Mouse (Mus musculus): Measurements from ENCODE around the gene Adcy5. TPM values are rescaled to one million over a fixed set of nuclear protein-coding genes. Genes with fewer than 3 reads are reported as not detected.

The Adcy5 gene
- polyA plus RNA-seq, 1 experiment from 2014 or later = 5.4 TPM

DNA sequence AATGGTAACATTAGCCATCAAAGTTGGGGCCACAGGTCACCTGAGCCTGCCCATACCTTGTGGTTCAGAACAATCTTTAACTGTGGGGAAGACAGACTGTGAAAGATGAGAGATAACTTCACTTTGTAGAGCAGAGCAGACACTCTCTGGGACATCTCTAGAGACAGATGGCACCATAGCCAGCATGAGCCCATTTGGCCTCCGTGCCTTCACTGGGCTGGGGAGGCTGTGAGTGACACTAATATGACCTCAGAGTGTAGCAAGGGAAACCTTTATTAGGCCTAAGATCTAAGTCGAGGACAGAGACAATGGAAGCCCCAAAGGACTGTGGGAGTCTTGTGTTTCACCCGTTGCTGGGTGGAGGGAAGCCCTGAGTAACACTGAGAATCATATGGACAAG lies 92.7 kb downstream of the Adcy5 start:
- WGBS = 44% methylated on average over 3 of the region's 3 CpGs
- no peak for ATAC-seq (replicated peaks)

GRCm38 (mm10) chr16:35248825-35249224 lies 94.1 kb downstream of the Adcy5 start:
- Histone ChIP-seq H3K4me3 (no peak overlapping the region), H3K9ac (replicated peaks) (no peak overlapping the region), H3K9me3 (no peaks in the 10 kb centered on the region), H3K4me2 (replicated peaks) (no peak overlapping the region), H3K4me1 (peaks cover 10% of the 10 kb centered on the region), H3K36me3 (no peaks in the 10 kb centered on the region), H3K27ac (replicated peaks) (no peak overlapping the region), H3K27me3 (no peaks in the 10 kb centered on the region)
- ATAC-seq (replicated peaks) = 0 out of 2 replicates have a peak, but pooled peaks have one; percentile 35
- WGBS = 36% methylated on average over 9 of the region's 9 CpGs

More for the DNA sequence above, 92.7 kb downstream of the Adcy5 start:
- H3K4me2 ChIP-seq (replicated peaks) = no peak overlapping the region
- H3K27ac ChIP-seq (replicated peaks) = no peak overlapping the region
- H3K27me3 ChIP-seq = no peaks in the 10 kb centered on the region
- H3K4me3 ChIP-seq = no peak overlapping the region
- no peaks in the 10 kb centered on the region for H3K9me3 ChIP-seq
- no peak overlapping the region for H3K9ac ChIP-seq (replicated peaks)
- H3K36me3 ChIP-seq = no peaks in the 10 kb centered on the region
- H3K4me1 ChIP-seq = peaks cover 8% of the 10 kb centered on the region

GRCm38 (mm10) chr16:35249763-35250162 lies 95.1 kb downstream of the Adcy5 start:
- Histone ChIP-seq H3K36me3 (no peaks in the 10 kb centered on the region), H3K4me2 (replicated peaks) (no peak overlapping the region), H3K27ac (replicated peaks) (no peak overlapping the region), H3K9ac (replicated peaks) (no peak overlapping the region), H3K27me3 (no peaks in the 10 kb centered on the region), H3K4me3 (no peak overlapping the region), H3K4me1 (peaks cover 10% of the 10 kb centered on the region), H3K9me3 (no peaks in the 10 kb centered on the region)
- WGBS = 89% methylated on average over 6 of the region's 6 CpGs
- ATAC-seq (replicated peaks) = no peak

GRCm38 (mm10) chr16:35251690-35252089 lies 97.0 kb downstream of the Adcy5 start:
- no peaks in the 10 kb centered on the region for H3K27me3 ChIP-seq
- H3K4me3 ChIP-seq = no peak overlapping the region
- H3K9ac ChIP-seq (replicated peaks) = no peak overlapping the region
- no peak overlapping the region for H3K27ac ChIP-seq (replicated peaks)
- 81% methylated on average over 6 of the region's 6 CpGs for WGBS
- H3K36me3 ChIP-seq = no peaks in the 10 kb centered on the region
- no peaks in the 10 kb centered on the region for H3K9me3 ChIP-seq
- no peak overlapping the region for H3K4me2 ChIP-seq (replicated peaks)
- H3K4me1 ChIP-seq = peaks cover 10% of the 10 kb centered on the region
- ATAC-seq (replicated peaks) = no peak

GRCm38 (mm10) chr16:35252967-35253366 lies 98.3 kb downstream of the Adcy5 start:
- Histone ChIP-seq H3K27ac (replicated peaks) (no peak overlapping the region), H3K9ac (replicated peaks) (no peak overlapping the region), H3K27me3 (no peaks in the 10 kb centered on the region), H3K4me2 (replicated peaks) (no peak overlapping the region), H3K9me3 (no peaks in the 10 kb centered on the region), H3K36me3 (no peaks in the 10 kb centered on the region), H3K4me1 (peaks cover 10% of the 10 kb centered on the region), H3K4me3 (no peak overlapping the region)
- ATAC-seq (replicated peaks) = no peak; the same call in 1 of the 2 replicates
- 46% methylated on average over 6 of the region's 6 CpGs for WGBS

GRCm38 (mm10) chr16:35255981-35256380 lies 101.3 kb downstream of the Adcy5 start:
- Histone ChIP-seq H3K4me1 (peaks cover 2% of the 10 kb centered on the region; the same call in 1 of the 2 replicates), H3K27me3 (no peaks in the 10 kb centered on the region), H3K4me2 (replicated peaks) (no peak overlapping the region), H3K9me3 (no peaks in the 10 kb centered on the region), H3K36me3 (no peaks in the 10 kb centered on the region), H3K27ac (replicated peaks) (no peak overlapping the region), H3K9ac (replicated peaks) (no peak overlapping the region), H3K4me3 (no peak overlapping the region)
- ATAC-seq (replicated peaks) = no peak
- 79% methylated on average over 11 of the region's 11 CpGs for WGBS

DNA sequence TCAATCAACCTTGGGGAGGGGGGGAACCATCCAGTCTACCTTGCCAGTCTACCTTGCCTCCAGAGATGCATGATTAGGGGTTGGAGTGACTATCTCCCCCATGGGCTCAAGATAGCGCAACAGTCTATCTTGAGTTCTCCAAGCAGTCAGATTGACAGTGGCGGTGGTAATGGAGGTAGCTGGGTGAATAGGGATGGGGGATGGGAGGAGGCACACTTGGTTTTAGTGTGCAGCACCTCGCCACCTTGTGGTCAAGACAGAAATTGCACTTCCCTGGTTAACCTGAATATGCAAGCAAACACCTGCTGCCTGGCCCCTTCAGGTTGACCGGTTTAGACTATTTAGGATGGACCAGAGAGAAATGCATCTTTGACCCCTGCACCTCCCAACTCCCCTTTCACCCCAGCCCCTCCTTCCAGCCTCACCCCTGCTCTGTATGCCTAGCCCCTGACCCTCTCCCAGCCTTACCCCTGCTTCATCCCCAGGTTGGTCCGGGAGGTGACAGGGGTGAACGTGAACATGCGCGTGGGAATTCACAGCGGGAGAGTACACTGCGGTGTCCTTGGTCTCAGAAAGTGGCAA lies 115.8 kb downstream of the Adcy5 start:
- Histone ChIP-seq H3K9me3 (no peaks in the 10 kb centered on the region), H3K4me2 (replicated peaks) (no peak overlapping the region), H3K9ac (replicated peaks) (no peak overlapping the region), H3K27ac (replicated peaks) (0 out of 2 replicates have a peak overlapping the region, but pooled peaks have one; percentile 13), H3K4me3 (no peak overlapping the region), H3K36me3 (no peaks in the 10 kb centered on the region; the same call in 1 of the 2 replicates), H3K27me3 (no peaks in the 10 kb centered on the region), H3K4me1 (peaks cover 5% of the 10 kb centered on the region)
- 37% methylated on average over 10 of the region's 10 CpGs for WGBS
- peak; percentile 51 for ATAC-seq (replicated peaks)

DNA sequence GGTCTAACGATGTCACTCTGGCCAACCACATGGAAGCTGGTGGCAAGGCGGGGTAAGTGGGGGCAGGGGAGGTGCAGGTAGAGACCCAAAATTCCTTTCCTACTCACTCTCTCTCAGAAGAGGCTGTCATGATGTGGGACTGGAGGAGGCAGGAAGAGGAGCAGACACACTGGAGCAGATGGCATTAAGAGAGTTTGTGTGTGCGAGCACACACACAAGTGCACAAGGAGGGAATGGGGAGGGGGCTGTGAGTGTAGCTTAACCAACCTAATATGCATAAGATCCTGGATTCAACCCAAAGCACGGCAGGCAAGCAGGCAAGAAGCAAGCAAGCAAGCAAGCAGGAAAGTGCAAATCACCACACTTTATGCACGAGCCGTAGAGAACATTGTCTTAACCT lies 116.3 kb downstream of the Adcy5 start:
- H3K4me1 ChIP-seq = peaks cover 5% of the 10 kb centered on the region
- no peaks in the 10 kb centered on the region; the same call in 1 of the 2 replicates for H3K36me3 ChIP-seq
- H3K27ac ChIP-seq (replicated peaks) = 0 out of 2 replicates have a peak overlapping the region, but pooled peaks have one; percentile 13
- no peak overlapping the region for H3K4me2 ChIP-seq (replicated peaks)
- WGBS = 58% methylated on average over 6 of the region's 6 CpGs
- no peak overlapping the region for H3K4me3 ChIP-seq
- H3K9me3 ChIP-seq = no peaks in the 10 kb centered on the region
- H3K27me3 ChIP-seq = no peaks in the 10 kb centered on the region
- no peak overlapping the region for H3K9ac ChIP-seq (replicated peaks)
- peak; percentile 65 for ATAC-seq (replicated peaks)

DNA sequence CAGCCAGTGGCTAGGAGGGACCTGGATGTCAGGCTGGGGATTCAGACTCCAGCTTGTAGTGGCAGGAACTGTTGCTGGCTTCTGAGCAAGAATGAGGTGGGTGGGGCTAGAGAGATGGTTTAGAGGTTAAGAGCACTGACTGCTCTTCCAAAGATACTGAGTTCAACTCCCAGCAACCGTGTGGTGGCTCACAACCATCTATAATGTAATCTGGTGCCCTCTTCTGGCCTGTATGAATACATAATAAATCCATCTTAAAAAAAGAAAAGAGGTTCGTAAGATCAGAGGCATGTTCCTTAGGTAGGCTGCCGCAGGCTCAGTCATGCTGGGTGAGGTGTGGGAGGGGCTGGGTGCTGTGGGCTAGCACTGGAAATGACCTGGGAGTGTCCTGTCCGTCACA lies 116.9 kb downstream of the Adcy5 start:
- peak; percentile 36; the same call in 1 of the 2 replicates for ATAC-seq (replicated peaks)
- 54% methylated on average over 4 of the region's 4 CpGs for WGBS
- Histone ChIP-seq H3K9me3 (no peaks in the 10 kb centered on the region), H3K27me3 (no peaks in the 10 kb centered on the region), H3K36me3 (no peaks in the 10 kb centered on the region; the same call in 1 of the 2 replicates), H3K27ac (replicated peaks) (no peak overlapping the region), H3K4me3 (no peak overlapping the region), H3K9ac (replicated peaks) (no peak overlapping the region), H3K4me2 (replicated peaks) (no peak overlapping the region), H3K4me1 (peaks cover 5% of the 10 kb centered on the region)

DNA sequence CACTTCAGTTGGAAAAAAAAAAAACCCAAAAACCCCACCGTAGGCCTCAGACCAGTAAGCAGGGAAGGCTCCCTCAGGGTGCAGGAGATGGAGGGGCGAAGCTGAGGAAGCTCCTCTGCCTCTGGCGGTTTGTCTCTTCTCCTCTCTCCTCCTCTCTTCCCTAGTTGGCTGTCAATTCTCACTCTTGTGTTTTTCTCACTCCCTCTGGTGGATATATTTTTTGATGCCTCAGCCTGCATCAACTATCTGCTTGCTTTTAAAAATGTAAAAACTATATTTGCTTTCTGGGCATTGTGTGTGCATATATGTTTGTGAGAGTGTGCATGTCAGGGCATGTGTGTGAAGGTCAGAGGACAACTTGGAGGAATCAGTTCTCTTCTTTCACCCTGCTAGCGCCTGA lies 117.7 kb downstream of the Adcy5 start:
- ATAC-seq (replicated peaks) = no peak

GRCm38 (mm10) chr16:35278166-35278565 lies 123.5 kb downstream of the Adcy5 start:
- Histone ChIP-seq H3K4me1 (no peaks in the 10 kb centered on the region), H3K36me3 (no peaks in the 10 kb centered on the region; the same call in 1 of the 2 replicates), H3K4me3 (no peak overlapping the region), H3K27ac (replicated peaks) (no peak overlapping the region), H3K9ac (replicated peaks) (no peak overlapping the region), H3K4me2 (replicated peaks) (no peak overlapping the region), H3K9me3 (no peaks in the 10 kb centered on the region), H3K27me3 (no peaks in the 10 kb centered on the region)
- WGBS = 82% methylated on average over 6 of the region's 6 CpGs
- no peak for ATAC-seq (replicated peaks)

More for the DNA sequence above, 117.7 kb downstream of the Adcy5 start:
- Histone ChIP-seq H3K4me3 (no peak overlapping the region), H3K27me3 (no peaks in the 10 kb centered on the region), H3K9ac (replicated peaks) (no peak overlapping the region), H3K36me3 (no peaks in the 10 kb centered on the region; the same call in 1 of the 2 replicates), H3K4me1 (peaks cover 5% of the 10 kb centered on the region), H3K9me3 (no peaks in the 10 kb centered on the region), H3K4me2 (replicated peaks) (no peak overlapping the region), H3K27ac (replicated peaks) (no peak overlapping the region)
- 33% methylated on average over 4 of the region's 4 CpGs for WGBS

DNA sequence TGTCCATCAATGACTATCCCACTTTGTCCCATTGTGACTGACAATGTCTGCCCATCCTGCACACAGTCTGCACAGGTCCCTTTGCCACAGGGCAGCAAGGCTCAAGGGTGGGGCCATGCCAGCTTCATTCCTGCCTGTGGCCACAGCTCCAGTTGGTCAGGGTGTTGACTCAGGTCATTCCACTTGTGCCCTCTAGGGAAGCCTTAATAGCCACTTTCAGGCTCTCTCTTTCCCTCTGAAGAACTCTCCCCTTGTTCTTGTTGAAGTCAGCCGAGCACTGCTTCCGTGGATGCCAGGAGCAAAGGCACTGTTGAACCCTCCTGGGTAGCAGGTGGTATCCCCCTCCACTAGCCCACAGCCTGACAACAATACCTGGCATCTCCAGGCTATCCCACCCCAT lies 127.8 kb downstream of the Adcy5 start:
- Histone ChIP-seq H3K27ac (replicated peaks) (no peak overlapping the region), H3K36me3 (peaks cover 7% of the 10 kb centered on the region; the same call in 1 of the 2 replicates), H3K4me2 (replicated peaks) (no peak overlapping the region), H3K27me3 (no peaks in the 10 kb centered on the region), H3K4me3 (no peak overlapping the region), H3K9ac (replicated peaks) (no peak overlapping the region), H3K4me1 (no peaks in the 10 kb centered on the region), H3K9me3 (no peaks in the 10 kb centered on the region)
- 89% methylated on average over 2 of the region's 2 CpGs for WGBS
- ATAC-seq (replicated peaks) = no peak

DNA sequence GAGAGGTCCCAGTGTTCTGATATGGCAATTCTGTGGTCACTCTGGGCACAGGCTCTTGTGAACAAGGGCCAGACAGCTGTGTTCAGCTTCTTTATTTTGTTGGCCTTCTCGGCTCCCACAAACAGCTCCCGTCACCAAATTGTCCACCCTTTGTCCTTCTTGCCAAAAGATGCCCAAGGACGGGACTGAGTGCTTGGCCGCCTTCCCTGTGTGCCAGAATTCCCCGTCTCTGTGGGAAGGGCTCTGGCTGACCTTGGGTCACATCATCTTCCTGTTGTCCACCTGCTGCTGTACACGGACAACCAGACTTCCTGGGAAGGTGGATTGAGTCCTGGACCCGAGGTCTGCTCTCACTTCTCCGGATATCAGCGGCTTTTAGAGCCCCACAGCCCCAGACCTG lies 131.1 kb downstream of the Adcy5 start:
- 81% methylated on average over 9 of the region's 9 CpGs for WGBS
- H3K4me2 ChIP-seq (replicated peaks) = no peak overlapping the region
- peaks cover 7% of the 10 kb centered on the region; the same call in 1 of the 2 replicates for H3K36me3 ChIP-seq
- no peaks in the 10 kb centered on the region for H3K27me3 ChIP-seq
- no peaks in the 10 kb centered on the region for H3K9me3 ChIP-seq
- no peak overlapping the region for H3K27ac ChIP-seq (replicated peaks)
- no peaks in the 10 kb centered on the region for H3K4me1 ChIP-seq
- H3K9ac ChIP-seq (replicated peaks) = no peak overlapping the region
- no peak overlapping the region for H3K4me3 ChIP-seq
- no peak for ATAC-seq (replicated peaks)

All from forebrain, embryonic 15.5 days (tissue).